Mouse (Mus musculus) neural tube, embryonic 14.5 days (tissue): ENCODE data around the gene Csdc2. TPM values are rescaled to one million over a fixed set of nuclear protein-coding genes. Genes with fewer than 3 reads are reported as not detected.
A peak's percentile ranks its signal among the peaks of the same experiment; 100 is the strongest.

ENCODE experiments used
- ATAC-seq: fragments of 200-750 bp; cut with Nextera tagmentation; 2 replicates; pipeline ENCODE4 v1.8.0; 2017; ENCODE audit warnings: low read depth, mild to moderate bottlenecking, moderate TSS enrichment, moderate library complexity
- H3K27ac ChIP-seq: fragments of 300-500 bp; sonication (generic); 2 replicates; pipeline ENCODE4 v1.5.1; 2014; ENCODE audit warnings: low read depth, mild to moderate bottlenecking, control low read depth, low read length, moderate library complexity, mixed read lengths
- H3K27me3 ChIP-seq: fragments of 300-500 bp; sonication (generic); 2 replicates; pipeline ENCODE4 v1.6.1; 2014; ENCODE audit warnings: low read length; ENCODE audit not compliant: control insufficient read depth, insufficient read depth
- H3K36me3 ChIP-seq: fragments of 300-500 bp; sonication (generic); 2 replicates; pipeline ENCODE4 v1.6.1; 2014; ENCODE audit warnings: low read length, mixed read lengths; ENCODE audit not compliant: control insufficient read depth, insufficient read depth
- H3K4me1 ChIP-seq: fragments of 300-500 bp; sonication (generic); 2 replicates; pipeline ENCODE4 v1.6.1; 2014; ENCODE audit warnings: low read length; ENCODE audit not compliant: control insufficient read depth, insufficient read depth
- H3K4me2 ChIP-seq: fragments of 300-500 bp; sonication (generic); 2 replicates; pipeline ENCODE4 v1.6.1; 2014; ENCODE audit warnings: mild to moderate bottlenecking, low read depth, low read length, control low read depth
- H3K4me3 ChIP-seq: fragments of 300-500 bp; sonication (generic); 2 replicates; pipeline ENCODE4 v1.5.1; 2014; ENCODE audit warnings: low read depth, low read length, control low read depth, mixed read lengths
- H3K9ac ChIP-seq: fragments of 300-500 bp; sonication (generic); replicated peaks from 2 replicates; pipeline ENCODE4 v1.6.1; 2014; ENCODE audit warnings: low read depth, mild to moderate bottlenecking, control low read depth, low read length, mixed read lengths
- H3K9me3 ChIP-seq: fragments of 300-500 bp; sonication (generic); 2 replicates; pipeline ENCODE4 v1.6.1; 2016; ENCODE audit warnings: low read length; ENCODE audit not compliant: control insufficient read depth
- WGBS: fragments of 180-500 bp; shearing (Covaris S2); extraction: QIAGEN DNeasy Blood & Tissue Kit; methylation state at CpG from one replicate; pipeline ENCODE4 v1.1.7; 2014; 5-methylcytosine and 5-hydroxymethylcytosine counted together
- polyA plus RNA-seq: library from polyadenylated mRNA; unstranded; fragments of >200 nt; fragmentation: Nextera tagmentation; extraction: Ambion mirVana; gene quantifications from 2 replicates; pipeline ENCODE4 v1.2.1, GENCODE M21; 2014

The Csdc2 gene
- polyA plus RNA-seq, 1 experiment from 2014 or later, result 208 TPM

DNA sequence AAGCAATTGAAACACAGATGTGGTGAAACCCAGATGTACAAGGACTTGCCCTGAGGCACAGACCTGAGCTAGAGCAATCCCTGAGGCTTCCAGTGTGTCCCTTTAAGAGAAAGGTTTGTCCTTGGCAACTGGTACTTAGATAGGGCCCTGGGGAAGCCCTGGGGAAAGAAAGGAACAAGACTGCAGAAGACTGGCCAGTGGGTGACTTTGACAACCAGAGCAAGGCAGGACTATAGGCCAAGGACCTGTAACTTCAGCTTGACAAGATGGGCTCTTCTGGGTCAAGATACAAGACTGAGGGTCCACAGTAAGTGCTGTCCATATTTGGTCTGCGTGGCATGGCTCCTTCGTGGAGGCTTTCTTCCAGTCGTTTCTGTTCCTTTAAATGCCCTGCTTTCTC is 51.1 kb downstream of the Csdc2 start, which contains the start of gene Xrcc6:
Xrcc6 (plus strand) TSS at position 190 of the 400 bp plus-strand sequence.
- H3K9ac ChIP-seq, result no peak within 1 kb of the TSS
- 0 out of 2 replicates have a peak, but pooled peaks cover 3% of the 10 kb centered on the region for H3K36me3 ChIP-seq
- H3K27me3 ChIP-seq, result no peaks in the 10 kb centered on the region
- H3K27ac ChIP-seq, result no peak within 1 kb of the TSS
- no peak within 1 kb of the TSS for H3K4me2 ChIP-seq
- H3K9me3 ChIP-seq, result no peaks in the 10 kb centered on the region
- H3K4me3 ChIP-seq, result no peak within 1 kb of the TSS
- WGBS, result 81% methylated on average over 3 of the region's 3 CpGs
- no peak for ATAC-seq
- H3K4me1 ChIP-seq, result no peaks in the 10 kb centered on the region

DNA sequence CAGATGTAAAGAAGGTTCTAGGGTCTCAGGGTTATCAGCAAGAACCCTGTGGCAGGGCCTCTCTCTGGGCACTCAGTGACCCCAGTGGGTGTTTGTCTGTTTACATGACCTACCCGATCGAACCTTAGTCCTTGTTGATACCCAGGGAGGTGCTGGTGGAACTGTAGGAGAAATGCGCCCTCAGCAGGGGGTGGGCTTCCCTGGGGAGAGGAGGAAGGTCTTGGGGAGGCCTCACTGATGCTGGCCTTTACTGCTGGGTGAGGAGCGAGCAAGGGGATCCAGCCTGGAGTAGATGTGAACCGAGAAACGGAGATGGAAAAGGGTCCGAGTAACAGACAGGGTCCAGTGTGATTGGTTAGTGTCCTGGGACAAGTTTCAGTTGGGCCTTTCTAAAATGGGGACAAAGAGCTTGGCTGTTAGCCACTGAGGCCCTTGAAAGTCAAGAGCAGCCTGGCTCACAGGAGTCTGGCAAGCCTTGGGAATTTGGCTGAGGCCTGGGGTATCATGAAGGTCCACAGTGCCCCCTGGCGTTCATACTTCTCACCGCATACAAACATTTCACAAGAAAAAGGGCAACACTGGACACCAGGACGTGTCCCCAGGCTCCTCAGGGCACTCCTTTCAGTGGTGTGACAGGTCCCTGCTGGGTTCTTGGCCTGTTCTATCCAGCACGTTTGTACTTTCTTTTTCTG is 53.0 kb downstream of the Csdc2 start:
- WGBS, result 43% methylated on average over 11 of the region's 11 CpGs

DNA sequence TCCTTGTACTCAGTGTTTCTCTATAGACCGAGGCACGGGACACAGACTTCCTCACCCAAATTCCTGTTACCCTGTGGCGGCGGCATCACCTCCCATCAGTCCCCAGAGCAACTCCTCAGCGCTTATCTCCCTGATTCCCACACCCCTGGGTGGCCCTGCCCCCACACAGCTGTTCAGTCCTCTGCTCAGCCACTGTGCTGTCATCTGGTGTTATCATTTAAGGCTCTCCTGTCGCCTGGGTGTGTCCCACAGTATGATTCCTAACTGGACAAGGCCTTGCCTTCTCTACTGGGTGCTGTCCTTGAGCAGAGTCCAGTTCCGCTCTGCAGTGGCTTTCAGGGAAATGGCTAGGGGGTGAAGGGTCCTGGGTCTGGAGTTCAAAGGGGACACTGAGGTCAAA is 54.0 kb downstream of the Csdc2 start:
- Histone ChIP-seq H3K9ac (no peak overlapping the region), H3K4me3 (no peak overlapping the region), H3K27ac (no peak overlapping the region), H3K36me3 (peaks cover 13% of the 10 kb centered on the region; the same call in 1 of the 2 replicates), H3K4me2 (no peak overlapping the region), H3K27me3 (no peaks in the 10 kb centered on the region), H3K4me1 (no peaks in the 10 kb centered on the region), H3K9me3 (no peaks in the 10 kb centered on the region)
- whole genome bisulfite sequencing, result 56% methylated on average over 7 of the region's 7 CpGs
- no peak for ATAC-seq

More for the DNA sequence above, 53.0 kb downstream of the Csdc2 start:
- Histone ChIP-seq H3K4me2 (no peak overlapping the region), H3K36me3 (peaks cover 9% of the 10 kb centered on the region; the same call in 1 of the 2 replicates), H3K9ac (no peak overlapping the region), H3K9me3 (no peaks in the 10 kb centered on the region), H3K27me3 (no peaks in the 10 kb centered on the region), H3K4me3 (no peak overlapping the region), H3K27ac (no peak overlapping the region), H3K4me1 (no peaks in the 10 kb centered on the region)
- peak; percentile 82; the same call in 1 of the 2 replicates for ATAC-seq

- Histone ChIP-seq H3K27me3 (no peaks in the 10 kb centered on the region), H3K27ac (no peak overlapping the region), H3K9ac (no peak overlapping the region), H3K4me3 (no peak overlapping the region), H3K9me3 (no peaks in the 10 kb centered on the region), H3K4me2 (no peak overlapping the region), H3K4me1 (no peaks in the 10 kb centered on the region), H3K36me3 (peaks cover 38% of the 10 kb centered on the region)
- 82% methylated on average over 6 of the region's 6 CpGs for WGBS
- ATAC-seq, result no peak
These were observed 57.4 kb downstream of the Csdc2 start for GRCm38 (mm10) chr15:81993992-81994391.

Other genes with a start within 250 kb of the Csdc2 start
- gene Chadl, start 239.5 kb upstream of the Csdc2 start, polyA plus RNA-seq, result 19.9 and 32.3 TPM in 2 replicates
- gene Zc3h7b, start 191.7 kb upstream of the Csdc2 start, polyA plus RNA-seq, result 49.6 and 72.6 TPM in 2 replicates
- 105 and 117 TPM in 2 replicates for gene Rangap1, start 191.2 kb upstream of the Csdc2 start, polyA plus RNA-seq
- gene Tef, start 134.3 kb upstream of the Csdc2 start, polyA plus RNA-seq, result 17.9 and 19.3 TPM in 2 replicates
- gene Tob2, start 78.0 kb upstream of the Csdc2 start, polyA plus RNA-seq, result 12.4 and 13.4 TPM in 2 replicates
- 129 and 138 TPM in 2 replicates for gene Phf5a, start 64.8 kb upstream of the Csdc2 start, polyA plus RNA-seq
- gene Aco2, start 64.5 kb upstream of the Csdc2 start, polyA plus RNA-seq, result 278 and 281 TPM in 2 replicates
- gene Polr3h, start 10.5 kb upstream of the Csdc2 start, polyA plus RNA-seq, result 88.1 and 98.4 TPM in 2 replicates
- 78.6 and 96.6 TPM in 2 replicates for gene Pmm1, start 24.2 kb downstream of the Csdc2 start, polyA plus RNA-seq
- gene 1700029P11Rik, start 43.8 kb downstream of the Csdc2 start, polyA plus RNA-seq, result not detected in 2 replicates
- 42.1 and 48.6 TPM in 2 replicates for gene Xrcc6, start 51.1 kb downstream of the Csdc2 start, polyA plus RNA-seq
- 58.3 and 58.7 TPM in 2 replicates for gene Desi1, start 97.1 kb downstream of the Csdc2 start, polyA plus RNA-seq
- gene Snu13, start 110.8 kb downstream of the Csdc2 start, polyA plus RNA-seq, result 231 and 251 TPM in 2 replicates
- not detected in 2 replicates for gene 4930407I10Rik, start 122.4 kb downstream of the Csdc2 start, polyA plus RNA-seq
- not detected in 2 replicates for gene Mei1, start 133.2 kb downstream of the Csdc2 start, polyA plus RNA-seq
- gene Ccdc134, start 191.2 kb downstream of the Csdc2 start, polyA plus RNA-seq, result 12.7 and 12.8 TPM in 2 replicates
- gene Srebf2, start 210.4 kb downstream of the Csdc2 start, polyA plus RNA-seq, result 141 and 164 TPM in 2 replicates